Mouse (Mus musculus) ES-Bruce4 (cell line): Measurements from ENCODE around the gene Etd. TPM values are rescaled to one million over a fixed set of nuclear protein-coding genes. Genes with fewer than 3 reads are reported as not detected.
"Not testable (repeated sequence)": the region's sequence is repeated elsewhere in the genome, so short reads cannot be mapped to it uniquely, and the experiment has no call there.

ENCODE experiments used
- H3K27ac ChIP-seq: 2 replicates; pipeline ENCODE4 v1.5.1; 2012; ENCODE audit warnings: low read length, inconsistent platforms; ENCODE audit not compliant: insufficient read depth
- H3K27me3 ChIP-seq: 2 replicates; pipeline ENCODE4 v1.6.1; 2012; ENCODE audit warnings: mild to moderate bottlenecking, low read length, inconsistent platforms; ENCODE audit not compliant: control insufficient read depth, poor library complexity, insufficient read depth, severe bottlenecking
- H3K36me3 ChIP-seq: 2 replicates; pipeline ENCODE4 v1.6.1; 2012; ENCODE audit warnings: inconsistent platforms, mild to moderate bottlenecking, low read length, moderate library complexity; ENCODE audit not compliant: control insufficient read depth, poor library complexity, insufficient read depth, severe bottlenecking
- H3K4me1 ChIP-seq: one replicate; pipeline ENCODE4 v1.8.1; 2011; ENCODE audit warnings: low read length; ENCODE audit not compliant: control insufficient read depth, insufficient read depth
- H3K4me3 ChIP-seq: 2 replicates; pipeline ENCODE4 v1.5.1; 2011; ENCODE audit warnings: low read depth, mild to moderate bottlenecking, low read length
- H3K9ac ChIP-seq: 2 replicates; pipeline ENCODE4 v1.6.1; 2012; ENCODE audit warnings: low read depth, mild to moderate bottlenecking, inconsistent platforms; ENCODE audit not compliant: poor library complexity, severe bottlenecking
- H3K9me3 ChIP-seq: replicated peaks from 2 replicates; pipeline ENCODE4 v1.6.1; 2012; ENCODE audit warnings: mild to moderate bottlenecking, low read length, inconsistent platforms; ENCODE audit not compliant: control insufficient read depth, poor library complexity, insufficient read depth, severe bottlenecking
- CTCF ChIP-seq: IDR thresholded peaks from one replicate; pipeline ENCODE4 v1.8.1; 2011; ENCODE audit warnings: low read depth, low read length
- EP300 ChIP-seq: IDR thresholded peaks from 2 replicates; pipeline ENCODE4 v1.6.1; 2011; ENCODE audit warnings: low read depth, low read length; ENCODE audit not compliant: insufficient read depth
- POLR2A ChIP-seq: IDR thresholded peaks from one replicate; pipeline ENCODE4 v1.8.1; 2011; ENCODE audit warnings: low read length; ENCODE audit not compliant: insufficient read depth
- polyA plus RNA-seq: library from polyadenylated mRNA; stranded (reverse); fragments of >200 nt; gene quantifications from 2 replicates; pipeline ENCODE4 v1.2.4, GENCODE M21; 2011; ENCODE audit warnings: low read depth; ENCODE audit not compliant: missing spikeins, insufficient read depth, insufficient read length

Gene Etd
- not detected in 2 replicates for polyA plus RNA-seq

- TF ChIP-seq POLR2A: no peak
- TF ChIP-seq CTCF: no peak
- TF ChIP-seq EP300: no peak
These were observed at the start of gene Etd for GRCm38 (mm10) chrX:53434618-53435017. Gene Etd, plus strand, starts transcription at chrX:53434918.

GRCm38 (mm10) chrX:53386362-53386761 is 48.4 kb upstream of the Etd start:
- Histone ChIP-seq H3K9ac (no peak overlapping the region), H3K4me3 (no peak overlapping the region), H3K27me3 (no peaks in the 10 kb centered on the region), H3K9me3 (no peaks in the 10 kb centered on the region), H3K27ac (no peak overlapping the region), H3K4me1 (no peaks in the 10 kb centered on the region), H3K36me3 (no peaks in the 10 kb centered on the region)
- TF ChIP-seq EP300 (no peak), POLR2A (no peak), CTCF (no peak)

More at GRCm38 (mm10) chrX:53434618-53435017, at the start of gene Etd:
- H3K27ac ChIP-seq: no peak within 1 kb of the TSS
- H3K4me3 ChIP-seq: no peak within 1 kb of the TSS
- H3K9ac ChIP-seq: no peak within 1 kb of the TSS
- no peaks in the 10 kb centered on the region for H3K36me3 ChIP-seq
- no peaks in the 10 kb centered on the region for H3K27me3 ChIP-seq
- H3K4me1 ChIP-seq: no peaks in the 10 kb centered on the region
- H3K9me3 ChIP-seq: no peaks in the 10 kb centered on the region

GRCm38 (mm10) chrX:53432888-53433287 is 1.8 kb upstream of the Etd start:
- TF ChIP-seq EP300 (no peak), CTCF (peak; percentile 14)
- Histone ChIP-seq H3K27me3 (no peaks in the 10 kb centered on the region), H3K9me3 (no peaks in the 10 kb centered on the region)

GRCm38 (mm10) chrX:53459573-53459972 is 24.9 kb downstream of the Etd start:
- TF ChIP-seq CTCF: no peak
- no peak for TF ChIP-seq EP300
- no peak for TF ChIP-seq POLR2A
- Histone ChIP-seq H3K4me1 (no peaks in the 10 kb centered on the region), H3K4me3 (no peak overlapping the region), H3K36me3 (no peaks in the 10 kb centered on the region), H3K27me3 (no peaks in the 10 kb centered on the region), H3K27ac (no peak overlapping the region), H3K9ac (no peak overlapping the region), H3K9me3 (no peaks in the 10 kb centered on the region)

More at GRCm38 (mm10) chrX:53432888-53433287, 1.8 kb upstream of the Etd start:
- Histone ChIP-seq H3K36me3 (no peaks in the 10 kb centered on the region), H3K4me3 (no peak overlapping the region), H3K4me1 (no peaks in the 10 kb centered on the region), H3K9ac (no peak overlapping the region), H3K27ac (no peak overlapping the region)

- not testable (repeated sequence) for H3K27ac ChIP-seq, H3K27me3 ChIP-seq, H3K4me1 ChIP-seq, H3K4me3 ChIP-seq, H3K9me3 ChIP-seq, H3K36me3 ChIP-seq, H3K9ac ChIP-seq
These were observed 29.5 kb downstream of the Etd start for GRCm38 (mm10) chrX:53464194-53464593.

Other genes with a start within 250 kb of the Etd start
- gene Plac1, start 194.8 kb upstream of the Etd start, polyA plus RNA-seq: 1.1 and 2.1 TPM in 2 replicates
- gene Fam122b, start 165.1 kb upstream of the Etd start, polyA plus RNA-seq: 25.4 and 28.7 TPM in 2 replicates
- gene Fam122c, start 161.5 kb upstream of the Etd start, polyA plus RNA-seq: not detected in 2 replicates
- 11.3 and 12.1 TPM in 2 replicates for gene Mospd1, start 64.4 kb upstream of the Etd start, polyA plus RNA-seq
- gene Rtl8c, start 173.1 kb downstream of the Etd start, polyA plus RNA-seq: 6.2 and 7.0 TPM in 2 replicates
- not detected in 2 replicates for gene Gm14597, start 174.1 kb downstream of the Etd start, polyA plus RNA-seq
- 12.2 and 17.0 TPM in 2 replicates for gene Rtl8a, start 208.8 kb downstream of the Etd start, polyA plus RNA-seq
- 9.0 and 12.1 TPM in 2 replicates for gene Rtl8b, start 235.5 kb downstream of the Etd start, polyA plus RNA-seq